8 mouse cellular contexts compared by ENCODE assay signal in genomic region chr9:72274677-72275076, GRCm38 (mm10). TPM values are rescaled to one million over a fixed set of nuclear protein-coding genes. Genes with fewer than 3 reads are reported as not detected.
A peak's percentile ranks its signal among the peaks of the same experiment; 100 is the strongest.
DNase-seq lines count a peak whose midpoint lies in the region; ATAC-seq lines count a peak whose summit lies in the region.

Gene Zfp280d (plus strand): TSS chr9:72274860.

- intact Hi-C loops in gastrocnemius, postnatal 14 days (cut with DNase I; ENCODE audit: low total_unique reads), result no loop called here
- intact Hi-C loops in left cerebral cortex, postnatal 10 days (cut with DNase I), result loop anchor here (10.0 kb wide), 1 partner anchor 160 kb away; the partner anchor contains the start of gene Tcf12

- peak; percentile 96 for ATAC-seq in inflammation-experienced regulatory T-cells, adult 6 months
- peak; percentile 95 for ATAC-seq in megakaryocyte-erythroid progenitor cell, adult 5-6 weeks (replicated peaks; ENCODE audit: low FRiP score, low TSS enrichment, poor library complexity, severe bottlenecking)

- peak; percentile 70 for DNase-seq in adipocyte (ENCODE audit: low spot score)
- DNase-seq in embryo, embryonic 10 days (ENCODE audit: low spot score), result peak; percentile 94
- DNase-seq in gastrocnemius, postnatal 14 days, result peak; percentile 93
- peak; percentile 85 to 96 for DNase-seq in left cerebral cortex, postnatal 10 days (ENCODE audit: extremely low spot score in 1 of 2, low spot score in 2 of 2)
- peak; percentile 91 for DNase-seq in right cerebral cortex, postnatal 25 days
- peak; percentile 89 to 91 for DNase-seq in urinary bladder, postnatal 4 days (ENCODE audit: low spot score in 2 of 2)

RNA-seq across cellular contexts. Expression of gene Zfp280d, which starts in this region (rescaled TPM):
- 10 to 100 TPM; 12.7 to 13.7 TPM for total RNA-seq in gastrocnemius, postnatal 14 days (2021)
- polyA plus RNA-seq in inflammation-experienced regulatory T-cells, adult 6 months (2017; shearing (Covaris generic)), result 10 to 100 TPM; 41.7 to 68.9 (median 54.7) TPM
- 10 to 100 TPM; 53.2 to 53.5 TPM for total RNA-seq in left cerebral cortex, postnatal 10 days (2021)
- 106 and 117 TPM in 2 replicates for total RNA-seq in megakaryocyte-erythroid progenitor cell, adult 5-6 weeks (2014; fragmentation: Nextera tagmentation)
- total RNA-seq in megakaryocyte-erythroid progenitor cell, adult 5-6 weeks (2017), result 83.9 and 88.2 TPM in 2 replicates

Comparison
In these comparisons a context has a peak if more than half of its experiments do, and no peak if none do; other contexts are left out.
1. Peak in every context shown above with its lines: DNase-seq and ATAC-seq.